Mouse (Mus musculus) v-Abl transformed pro-B cells (cell line): ENCODE measurements around the gene Gdpd5.

Experiments used
- in situ Hi-C, 2 experiments: fragments of 400-800 bp; cut with MboI; formaldehyde crosslinking; loops; one replicate each; pipeline ENCODE4 v1.15.1; 2025; ENCODE audit not compliant: unreplicated experiment in 2 of 2

Gdpd5 gene

DNA sequence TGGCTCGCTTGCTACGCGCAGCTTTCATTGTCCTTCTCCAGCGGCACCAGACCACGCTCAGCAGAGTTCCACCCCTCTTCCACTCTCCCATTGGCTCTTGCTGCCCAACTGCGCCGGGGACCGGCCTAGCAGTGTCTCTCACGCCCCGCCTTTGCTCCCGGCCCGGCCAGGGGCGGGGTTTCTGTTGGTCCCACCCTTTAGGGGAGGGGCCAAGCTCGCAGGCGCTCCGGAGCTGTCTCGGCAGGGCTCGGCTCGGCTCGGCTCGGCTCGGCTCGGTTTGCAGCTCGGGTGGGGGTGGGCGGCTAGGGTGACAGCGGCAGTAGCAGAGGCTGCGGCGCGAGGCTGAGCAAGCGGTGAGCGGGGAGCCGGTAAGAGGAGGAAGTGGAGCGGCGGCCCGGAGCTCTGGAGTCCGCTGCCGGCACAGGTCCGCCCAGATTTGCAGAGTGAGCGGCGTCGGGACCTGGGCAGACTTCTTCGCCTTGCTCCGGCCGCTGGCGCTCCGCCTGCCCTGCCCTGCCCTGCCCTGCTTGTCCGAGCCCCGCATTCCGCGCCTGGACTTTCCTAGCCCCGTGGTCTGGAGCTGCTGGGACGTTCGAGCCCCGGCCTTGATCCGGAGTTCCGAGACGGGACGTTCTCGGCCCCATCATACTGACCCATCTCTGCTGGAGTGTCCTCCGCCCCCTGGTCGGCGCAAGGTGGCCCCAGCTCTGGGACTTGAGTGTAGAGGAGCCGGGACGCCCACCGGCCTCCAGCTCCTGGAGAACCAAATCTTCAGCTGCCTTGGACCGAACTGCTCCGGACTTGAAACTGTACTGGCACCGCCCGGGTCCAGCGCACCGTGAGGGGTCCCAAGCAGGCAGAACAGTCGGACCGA, at the start of gene Gdpd5:
Gene Gdpd5, plus strand, starts transcription at position 201 of the 874 bp plus-strand sequence.
- in situ Hi-C loops, result loop anchor here in 1 of 2 experiments (25.0 kb wide), 1 partner anchor 1894 kb away; the partner anchor contains the start of gene Ints4

GRCm38 (mm10) chr7:99332774-99333480, 48.3 kb upstream of the Gdpd5 start:
- in situ Hi-C loops, result loop anchor here (5.0 kb wide), 2 partner anchors 34 to 119 kb away; no protein-coding TSS in a partner anchor

GRCm38 (mm10) chr7:99340736-99341135, 40.5 kb upstream of the Gdpd5 start:
- in situ Hi-C loops, result no loop called here

DNA sequence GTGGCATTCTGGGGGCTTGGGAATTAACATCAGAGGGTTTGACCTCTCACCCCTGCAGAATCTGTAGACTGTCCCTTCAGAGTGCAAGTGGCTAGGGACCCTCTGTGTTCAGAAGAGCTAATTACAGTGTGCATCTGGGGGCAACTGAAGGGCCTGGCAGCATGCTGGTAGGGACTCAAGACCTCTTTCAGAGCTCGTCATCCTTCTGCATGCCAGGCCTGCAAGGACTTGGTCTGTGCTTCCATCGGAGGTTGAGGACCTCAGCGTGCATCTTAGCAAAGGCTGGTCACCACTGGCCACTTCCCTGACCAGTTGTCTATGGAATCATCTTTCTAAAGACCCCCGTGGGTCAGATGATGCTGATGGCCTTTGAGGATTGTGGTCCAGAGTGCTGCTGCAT, 37.6 kb upstream of the Gdpd5 start:
- in situ Hi-C loops, result no loop called here

GRCm38 (mm10) chr7:99347268-99347667, 33.9 kb upstream of the Gdpd5 start:
- in situ Hi-C loops, result no loop called here

GRCm38 (mm10) chr7:99348883-99349282, 32.3 kb upstream of the Gdpd5 start:
- in situ Hi-C loops, result no loop called here

DNA sequence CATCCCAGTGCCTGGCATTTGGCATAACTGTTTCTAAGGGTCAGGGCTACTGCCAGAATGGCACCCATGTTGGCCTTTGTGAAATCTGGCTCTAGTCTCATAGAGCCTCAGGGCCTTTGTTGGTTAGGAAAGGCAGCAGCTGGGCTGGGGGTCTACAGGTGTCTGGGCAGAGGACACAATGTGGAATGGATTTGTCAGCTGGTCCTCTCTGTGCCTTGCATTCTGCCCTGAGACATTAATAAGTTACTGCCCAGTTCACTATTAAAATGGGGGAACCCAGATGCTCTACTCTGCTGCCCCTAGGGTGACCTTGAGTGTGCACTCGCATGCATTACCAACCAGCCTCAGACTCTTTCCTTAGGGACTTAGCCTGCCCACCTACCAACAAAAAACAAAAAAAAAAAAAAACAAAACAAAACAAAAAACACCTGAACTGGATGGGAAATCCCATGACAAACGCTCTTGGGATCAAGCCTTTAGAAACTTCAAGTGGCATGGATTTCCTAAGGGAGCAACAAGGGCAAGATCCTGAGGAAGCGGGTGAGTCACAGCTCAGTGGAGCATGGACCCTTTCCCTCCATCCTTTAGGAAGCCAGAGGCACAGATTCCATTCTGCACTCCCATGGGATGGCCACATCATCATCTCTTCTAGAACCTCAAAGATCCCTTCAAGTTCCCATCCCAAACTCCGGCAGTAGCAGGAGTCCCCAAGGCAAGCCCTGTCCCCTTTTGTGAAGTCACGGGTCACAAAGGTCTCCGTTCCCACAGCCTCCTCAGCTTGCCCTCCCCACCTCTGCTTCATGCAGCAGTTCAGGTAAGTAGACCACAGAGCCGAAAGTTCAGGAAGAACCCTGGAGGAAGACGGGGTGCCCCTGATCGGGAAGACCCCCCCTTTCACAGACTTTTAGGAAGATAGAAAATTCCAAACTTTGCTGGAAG, 31.2 kb upstream of the Gdpd5 start:
- in situ Hi-C loops, result no loop called here

DNA sequence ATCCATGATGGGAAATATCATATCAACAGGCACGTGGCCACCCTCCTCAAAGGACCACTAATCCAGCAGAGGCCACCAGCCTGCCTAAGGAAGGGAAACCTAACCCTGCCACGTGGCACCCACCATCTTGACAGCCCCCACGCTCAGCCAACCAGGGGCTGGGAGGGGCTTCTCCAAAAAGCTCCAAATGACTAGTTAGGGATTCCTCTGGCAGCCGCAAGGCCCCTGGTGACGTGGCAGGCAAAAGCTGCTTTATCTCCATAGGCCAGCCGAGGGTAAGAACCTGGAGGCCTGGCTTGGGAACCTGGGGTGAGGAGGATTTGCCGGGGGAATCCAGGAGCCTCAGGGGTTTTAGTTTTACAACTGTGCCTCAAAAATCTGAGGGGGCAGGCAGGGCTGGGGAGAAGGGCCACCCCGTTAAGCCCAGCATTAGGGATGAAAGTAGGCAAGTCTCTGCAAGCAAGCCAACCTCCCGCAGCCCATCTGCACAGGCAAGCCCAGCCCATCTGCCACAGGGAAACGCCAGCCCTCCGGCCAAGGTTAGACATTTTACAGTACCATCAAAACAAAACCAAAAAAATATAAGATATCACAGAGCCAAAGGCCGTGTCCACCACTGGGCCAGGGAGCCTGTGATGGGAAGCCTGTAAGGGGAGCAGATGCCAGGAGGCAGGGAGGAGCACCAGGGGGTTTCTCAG, 30.0 kb upstream of the Gdpd5 start:
- in situ Hi-C loops, result no loop called here

GRCm38 (mm10) chr7:99351802-99352517, 29.3 kb upstream of the Gdpd5 start:
- in situ Hi-C loops, result no loop called here

GRCm38 (mm10) chr7:99352526-99353400, 28.5 kb upstream of the Gdpd5 start, which contains the start of gene Serpinh1:
TSS of gene Serpinh1 (minus strand) at chr7:99353239.
- in situ Hi-C loops, result no loop called here

DNA sequence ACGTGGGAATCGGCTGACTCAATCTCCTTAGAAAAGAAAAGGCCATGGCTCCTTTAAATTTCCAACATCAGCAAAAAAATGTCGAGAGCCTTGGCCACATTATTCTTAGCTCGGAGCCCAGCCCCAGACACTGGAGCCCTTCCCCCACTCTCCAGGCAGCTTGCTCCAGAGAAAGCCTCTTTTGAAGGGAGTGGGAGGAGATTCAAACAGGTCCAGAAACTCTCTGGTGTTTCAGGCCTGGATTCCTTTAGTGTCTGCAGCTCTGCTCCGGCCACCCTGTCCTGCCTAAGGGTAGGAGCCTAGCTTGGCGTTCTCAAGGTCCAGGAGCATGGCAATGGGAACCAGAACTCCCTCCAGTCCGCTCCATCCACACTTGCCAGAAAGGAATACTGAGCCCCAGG, 25.5 kb upstream of the Gdpd5 start:
- in situ Hi-C loops, result no loop called here

DNA sequence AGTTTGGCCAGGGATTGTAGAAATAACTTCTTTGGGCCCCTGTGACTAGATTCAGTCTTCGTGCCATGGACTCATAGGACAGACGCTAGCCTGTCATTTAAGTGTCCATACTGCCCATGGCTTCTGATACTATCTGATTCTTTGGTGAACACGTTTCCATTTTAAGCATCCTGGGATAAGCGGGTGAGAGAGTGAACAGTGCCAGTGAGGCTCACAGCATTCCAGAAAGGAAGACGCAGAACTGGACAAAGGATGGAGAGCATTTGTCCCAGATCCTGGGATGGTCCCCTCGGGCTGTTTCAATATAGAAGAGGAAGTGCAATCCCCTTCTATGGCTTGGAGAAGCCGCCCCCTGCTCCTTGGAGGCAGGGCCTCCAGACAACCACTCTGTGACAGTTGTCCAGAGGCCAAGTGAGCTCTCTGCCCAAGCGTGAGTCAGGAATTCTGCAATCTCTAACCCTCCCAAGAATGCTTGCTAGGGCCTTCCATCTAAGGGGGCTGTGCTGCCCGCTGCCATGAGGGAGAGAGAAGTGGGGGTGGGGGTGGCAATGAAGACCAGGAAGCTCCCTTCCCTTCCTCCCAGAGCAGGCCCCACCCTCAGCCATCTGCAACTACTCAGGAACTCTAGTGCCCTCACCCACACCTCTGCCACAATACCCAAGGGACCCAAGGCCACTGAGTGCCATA, 24.8 kb upstream of the Gdpd5 start:
- in situ Hi-C loops, result no loop called here

DNA sequence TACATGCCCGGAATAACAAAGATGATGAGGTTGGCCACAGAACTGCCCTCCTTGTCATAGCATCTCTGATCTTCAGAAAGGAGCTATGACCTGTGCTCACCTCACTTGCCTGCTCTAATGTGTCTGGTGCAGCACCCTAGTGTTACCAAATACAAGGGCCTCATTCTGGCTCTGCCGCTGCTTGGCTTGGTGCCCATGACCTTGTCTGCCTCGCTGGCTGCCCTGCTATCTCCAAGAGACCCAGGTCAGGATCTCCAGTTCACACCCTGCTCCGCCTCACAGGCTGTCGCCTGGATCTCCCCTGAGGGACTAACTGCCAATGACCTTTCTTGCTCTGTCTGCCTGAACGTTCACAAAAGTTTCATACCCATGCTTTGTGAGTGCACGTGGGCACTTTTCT, 24.0 kb upstream of the Gdpd5 start:
- in situ Hi-C loops, result no loop called here

DNA sequence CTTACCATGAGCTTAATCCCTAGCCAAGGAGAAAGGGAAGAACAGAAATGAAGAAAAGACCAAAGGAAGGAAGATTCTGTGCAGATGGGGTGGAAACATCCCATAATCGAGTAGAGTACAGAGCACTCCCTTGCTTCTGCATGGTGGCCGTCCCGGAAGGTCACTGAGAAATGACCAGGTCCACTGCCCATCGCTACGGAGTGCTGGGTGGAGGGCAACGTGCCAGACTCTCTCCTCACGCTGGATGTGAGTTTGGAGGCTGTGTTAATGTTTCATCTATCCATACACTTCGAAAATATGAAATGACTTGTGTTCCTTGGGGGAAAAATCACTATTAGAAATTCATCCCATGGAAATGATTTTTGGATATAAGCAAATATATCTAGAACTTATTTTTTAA, 22.8 kb upstream of the Gdpd5 start:
- in situ Hi-C loops, result no loop called here

DNA sequence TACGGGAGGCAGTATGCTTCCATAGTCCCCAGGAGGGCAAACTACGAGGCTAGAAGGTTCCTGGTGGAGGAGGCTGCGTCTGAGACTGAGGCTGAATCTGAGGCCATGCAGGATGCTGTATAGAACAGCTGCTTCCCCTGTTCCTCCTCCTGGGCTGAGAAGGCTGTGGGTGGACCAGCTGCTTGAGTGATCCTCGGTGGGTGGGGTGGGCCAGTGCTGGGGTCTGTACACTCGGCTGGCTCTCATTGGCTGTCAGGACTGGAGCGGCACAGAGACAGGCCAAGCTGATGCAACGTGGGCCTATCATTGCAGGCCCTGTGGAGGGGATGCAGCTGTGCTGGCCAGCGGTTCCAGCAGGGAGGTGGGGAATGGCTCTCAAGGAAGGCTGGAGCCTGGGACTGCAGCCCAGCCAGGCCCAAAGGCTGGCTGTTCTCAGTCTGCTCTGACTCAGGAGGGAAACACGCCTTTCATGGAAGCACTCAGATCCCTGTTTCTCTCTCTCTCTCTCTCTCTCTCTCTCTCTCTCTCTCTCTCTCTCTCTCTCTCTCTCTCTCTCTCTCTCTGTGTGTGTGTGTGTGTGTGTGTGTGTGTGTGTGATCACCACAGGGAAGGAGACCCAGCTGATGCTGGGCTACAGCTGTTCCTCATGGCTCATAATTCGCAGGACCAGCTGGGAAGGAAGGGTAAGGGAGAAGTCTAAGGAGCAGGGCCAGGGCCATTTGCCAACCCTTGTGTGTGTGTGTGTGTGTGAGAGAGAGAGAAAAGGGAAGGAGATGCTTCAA, 21.0 kb upstream of the Gdpd5 start:
- in situ Hi-C loops, result loop anchor here in 1 of 2 experiments (10.0 kb wide), 1 partner anchor 115 kb away; no protein-coding TSS in a partner anchor

GRCm38 (mm10) chr7:99360803-99361414, 20.3 kb upstream of the Gdpd5 start:
- in situ Hi-C loops, result loop anchor here in 1 of 2 experiments (10.0 kb wide), 1 partner anchor 116 kb away; no protein-coding TSS in a partner anchor
